Mouse (Mus musculus) CH12F3 (cell line): Measurements from ENCODE around the gene Wnt5b.

Experiments used
- in situ Hi-C: fragments of 300-500 bp; cut with MboI; formaldehyde crosslinking; loops from 2 replicates; pipeline ENCODE4 v1.14.3; 2020; ENCODE audit warnings: low sequenced_read_pairs

Wnt5b gene

GRCm38 (mm10) chr6:119466161-119466560 is 78.0 kb downstream of the Wnt5b start:
- in situ Hi-C loops = no loop called here

GRCm38 (mm10) chr6:119460391-119460790 is 83.8 kb downstream of the Wnt5b start:
- in situ Hi-C loops = no loop called here

- in situ Hi-C loops = no loop called here
Observed at GRCm38 (mm10) chr6:119459041-119459440, 85.1 kb downstream of the Wnt5b start.

- in situ Hi-C loops = no loop called here
Observed at GRCm38 (mm10) chr6:119458166-119458565, 86.0 kb downstream of the Wnt5b start.

- in situ Hi-C loops = no loop called here
Observed at GRCm38 (mm10) chr6:119451981-119452499, 92.1 kb downstream of the Wnt5b start.

GRCm38 (mm10) chr6:119450965-119451943 is 92.9 kb downstream of the Wnt5b start:
- in situ Hi-C loops = no loop called here

GRCm38 (mm10) chr6:119449060-119449499 is 95.1 kb downstream of the Wnt5b start:
- in situ Hi-C loops = loop anchor here (10.0 kb wide), 1 partner anchor 224 kb away; no protein-coding TSS in a partner anchor

- in situ Hi-C loops = loop anchor here (10.0 kb wide), 1 partner anchor 224 kb away; no protein-coding TSS in a partner anchor
Observed at GRCm38 (mm10) chr6:119448321-119449059, 95.7 kb downstream of the Wnt5b start.

- in situ Hi-C loops = loop anchor here (10.0 kb wide), 1 partner anchor 221 kb away; no protein-coding TSS in a partner anchor
Observed at GRCm38 (mm10) chr6:119445671-119446607, 98.2 kb downstream of the Wnt5b start.

- in situ Hi-C loops = loop anchor here (10.0 kb wide), 1 partner anchor 219 kb away; no protein-coding TSS in a partner anchor
Observed at GRCm38 (mm10) chr6:119443742-119444645, 100.2 kb downstream of the Wnt5b start.

GRCm38 (mm10) chr6:119442729-119443128 is 101.4 kb downstream of the Wnt5b start:
- in situ Hi-C loops = loop anchor here (10.0 kb wide), 1 partner anchor 218 kb away; no protein-coding TSS in a partner anchor

- in situ Hi-C loops = no loop called here
Observed at GRCm38 (mm10) chr6:119437894-119438761, 106.0 kb downstream of the Wnt5b start.

- in situ Hi-C loops = no loop called here
Observed at GRCm38 (mm10) chr6:119434394-119434793, 109.8 kb downstream of the Wnt5b start.

GRCm38 (mm10) chr6:119431751-119432324 is 112.3 kb downstream of the Wnt5b start:
- in situ Hi-C loops = no loop called here

GRCm38 (mm10) chr6:119430508-119430907 is 113.6 kb downstream of the Wnt5b start:
- in situ Hi-C loops = no loop called here

- in situ Hi-C loops = no loop called here
Observed at GRCm38 (mm10) chr6:119429311-119429710, 114.8 kb downstream of the Wnt5b start.

- in situ Hi-C loops = no loop called here
Observed at GRCm38 (mm10) chr6:119428611-119429010, 115.5 kb downstream of the Wnt5b start.

GRCm38 (mm10) chr6:119421001-119421400 is 123.1 kb downstream of the Wnt5b start:
- in situ Hi-C loops = no loop called here
